Mouse (Mus musculus) forebrain, embryonic 13.5 days (tissue): ENCODE measurements at regions not wholly inside any gene's neighbourhood (a gene's known extent, or its start where the extent isn't known, plus 50 kb on each side); places are given as distances from the start of the nearest gene placed in this dataset.
"Not testable (repeated sequence)": the region's sequence is repeated elsewhere in the genome, so short reads cannot be mapped to it uniquely, and the experiment has no call there.

Experiments used
- ATAC-seq: fragments of 200-750 bp; cut with Nextera tagmentation; 2 replicates; pipeline ENCODE4 v1.8.0; 2017
- H3K27ac ChIP-seq: fragments of 300-500 bp; sonication (generic); 2 replicates; pipeline ENCODE4 v1.5.1; 2015; ENCODE audit warnings: inconsistent platforms, mild to moderate bottlenecking, moderate library complexity
- H3K27me3 ChIP-seq: fragments of 300-500 bp; sonication (generic); 2 replicates; pipeline ENCODE4 v1.6.1; 2015; ENCODE audit warnings: mild to moderate bottlenecking, inconsistent platforms
- H3K36me3 ChIP-seq: fragments of 300-500 bp; sonication (generic); 2 replicates; pipeline ENCODE4 v1.6.1; 2015; ENCODE audit warnings: mild to moderate bottlenecking, inconsistent platforms; ENCODE audit not compliant: poor library complexity, severe bottlenecking
- H3K4me1 ChIP-seq: fragments of 300-500 bp; sonication (generic); 2 replicates; pipeline ENCODE4 v1.6.1; 2015; ENCODE audit warnings: inconsistent platforms
- H3K4me2 ChIP-seq: fragments of 300-500 bp; sonication (generic); 2 replicates; pipeline ENCODE4 v1.6.1; 2015; ENCODE audit warnings: inconsistent platforms, mild to moderate bottlenecking, moderate library complexity
- H3K4me3 ChIP-seq: fragments of 300-500 bp; sonication (generic); 2 replicates; pipeline ENCODE4 v1.5.1; 2015; ENCODE audit warnings: mild to moderate bottlenecking, inconsistent platforms
- H3K9ac ChIP-seq: fragments of 300-500 bp; sonication (generic); 2 replicates; pipeline ENCODE4 v1.6.1; 2015; ENCODE audit warnings: mild to moderate bottlenecking, inconsistent platforms
- H3K9me3 ChIP-seq: fragments of 300-500 bp; sonication (generic); replicated peaks from 2 replicates; pipeline ENCODE4 v1.6.1; 2016; ENCODE audit warnings: inconsistent platforms
- WGBS: fragments of 180-500 bp; shearing (Covaris S2); methylation state at CpG from one replicate; pipeline ENCODE4 v1.1.7; 2015; 5-methylcytosine and 5-hydroxymethylcytosine counted together

DNA sequence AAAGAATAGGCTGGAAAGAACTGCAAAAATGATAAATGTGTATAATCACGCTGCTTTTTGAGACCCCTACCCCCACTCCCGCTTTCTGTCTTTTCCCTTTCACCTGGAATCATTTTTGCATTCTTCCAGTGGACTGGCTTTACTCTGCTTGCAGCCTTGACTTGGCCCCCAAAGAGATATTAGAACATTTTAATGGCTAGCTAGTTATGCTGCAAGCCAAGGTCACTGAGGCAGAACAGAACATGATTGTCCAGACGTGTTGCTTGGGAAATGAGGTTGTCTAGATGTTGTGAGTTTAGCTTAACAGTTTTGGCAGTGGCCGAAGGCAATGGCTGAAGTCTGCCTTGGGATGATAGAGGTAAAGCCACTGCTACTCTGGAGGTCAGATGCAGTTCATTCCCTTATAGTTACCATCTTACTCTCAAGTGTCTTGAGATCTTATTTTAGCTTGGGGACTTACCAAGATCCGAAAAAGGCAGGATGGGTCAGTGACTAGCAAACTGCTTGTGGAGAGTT, 87.9 kb upstream of the Tars start:
- WGBS = 83% methylated on average over 5 of the region's 5 CpGs
- H3K4me1 ChIP-seq = no peaks in the 10 kb centered on the region

DNA sequence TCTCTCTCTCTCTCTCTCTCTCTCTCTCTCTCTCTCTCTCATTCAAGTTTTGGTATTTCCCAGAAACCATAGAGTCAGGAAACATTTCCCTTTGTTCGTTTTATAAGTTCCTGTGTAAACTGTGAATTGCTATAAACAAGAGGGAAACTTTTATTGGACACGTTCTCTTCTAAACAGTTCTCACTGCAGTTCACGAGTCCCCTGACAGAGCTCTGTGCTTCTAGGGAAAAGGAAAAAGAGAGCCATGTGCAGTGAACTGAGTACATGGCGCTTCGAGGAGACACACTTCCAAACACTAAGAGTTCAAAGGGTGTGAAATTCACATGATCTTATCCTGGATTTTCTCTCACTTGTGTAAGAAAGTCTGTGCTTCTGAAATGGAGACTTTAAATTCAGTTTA, 84.5 kb upstream of the Tars start:
- H3K36me3 ChIP-seq = no peaks in the 10 kb centered on the region
- H3K27me3 ChIP-seq = no peaks in the 10 kb centered on the region
- WGBS = 75% methylated on average over 5 of the region's 5 CpGs
- no peak for ATAC-seq
- no peak overlapping the region for H3K9ac ChIP-seq
- no peaks in the 10 kb centered on the region for H3K9me3 ChIP-seq
- no peak overlapping the region for H3K4me3 ChIP-seq
- H3K4me1 ChIP-seq = no peaks in the 10 kb centered on the region
- no peak overlapping the region for H3K27ac ChIP-seq
- H3K4me2 ChIP-seq = no peak overlapping the region

More for the DNA sequence above, 87.9 kb upstream of the Tars start:
- Histone ChIP-seq H3K27me3 (no peaks in the 10 kb centered on the region), H3K9me3 (no peaks in the 10 kb centered on the region), H3K9ac (no peak overlapping the region), H3K36me3 (no peaks in the 10 kb centered on the region), H3K4me3 (no peak overlapping the region), H3K4me2 (no peak overlapping the region), H3K27ac (no peak overlapping the region)
- ATAC-seq = no peak

DNA sequence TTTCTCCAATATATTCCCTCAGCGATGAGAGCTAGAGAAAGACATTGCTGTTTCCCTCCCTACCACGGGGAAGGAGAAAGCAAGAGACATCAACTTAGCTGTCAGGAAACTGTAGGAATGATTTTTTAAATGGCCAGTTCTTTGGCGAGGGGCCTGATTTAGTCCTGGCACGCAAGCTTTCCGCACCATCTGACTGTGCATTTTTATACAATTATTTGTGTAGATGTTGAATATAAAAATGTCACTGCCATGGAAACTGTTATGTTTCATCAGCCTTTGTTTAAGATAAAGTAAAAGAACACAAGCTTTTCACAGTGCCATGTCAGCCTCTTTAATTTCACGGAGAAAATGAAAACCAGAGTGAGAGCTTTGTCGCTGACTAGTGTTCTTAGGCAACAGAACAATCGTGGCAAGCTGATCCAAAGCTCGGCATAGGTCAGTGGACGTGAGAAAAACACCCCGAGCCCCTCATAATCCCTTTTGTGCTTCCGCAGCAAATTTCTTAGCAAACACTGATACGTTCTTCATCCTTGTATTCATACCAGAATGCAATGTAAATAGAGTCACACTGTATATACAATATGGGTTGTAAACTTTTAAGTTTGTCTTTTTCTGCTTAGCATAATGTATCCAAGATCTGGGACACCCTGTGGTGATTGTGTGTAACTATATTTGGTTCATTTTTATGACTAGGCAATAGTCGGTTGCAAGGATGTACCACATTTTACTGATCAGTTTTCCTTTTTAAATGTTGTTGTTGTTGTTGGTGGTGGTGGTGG, 79.9 kb upstream of the Tars start:
- Histone ChIP-seq H3K9ac (no peak overlapping the region), H3K4me2 (no peak overlapping the region), H3K36me3 (no peaks in the 10 kb centered on the region), H3K4me3 (no peak overlapping the region), H3K27ac (no peak overlapping the region), H3K9me3 (no peaks in the 10 kb centered on the region), H3K4me1 (no peaks in the 10 kb centered on the region), H3K27me3 (no peaks in the 10 kb centered on the region)
- WGBS = 66% methylated on average over 14 of the region's 14 CpGs
- ATAC-seq = no peak

DNA sequence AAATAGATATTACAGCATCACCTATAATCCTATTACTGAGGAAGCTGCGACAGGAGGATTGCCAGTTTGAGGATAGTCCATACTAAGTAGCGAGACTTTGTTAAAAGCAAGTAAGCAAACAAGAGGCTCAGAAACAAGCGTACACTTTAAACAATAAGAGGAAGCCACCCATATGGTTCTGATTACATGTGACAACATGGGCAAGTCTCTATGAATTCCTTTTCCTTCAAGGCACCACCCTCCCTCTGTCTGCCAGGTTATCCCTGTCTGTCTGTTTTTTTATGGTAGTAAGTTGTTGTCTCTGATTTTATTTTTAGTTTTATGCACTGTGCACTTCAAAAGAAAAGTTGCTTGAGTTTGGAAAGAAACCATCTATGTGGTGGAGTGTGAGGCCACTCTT, 76.8 kb upstream of the Tars start:
- WGBS = 91% methylated on average over 3 of the region's 3 CpGs

DNA sequence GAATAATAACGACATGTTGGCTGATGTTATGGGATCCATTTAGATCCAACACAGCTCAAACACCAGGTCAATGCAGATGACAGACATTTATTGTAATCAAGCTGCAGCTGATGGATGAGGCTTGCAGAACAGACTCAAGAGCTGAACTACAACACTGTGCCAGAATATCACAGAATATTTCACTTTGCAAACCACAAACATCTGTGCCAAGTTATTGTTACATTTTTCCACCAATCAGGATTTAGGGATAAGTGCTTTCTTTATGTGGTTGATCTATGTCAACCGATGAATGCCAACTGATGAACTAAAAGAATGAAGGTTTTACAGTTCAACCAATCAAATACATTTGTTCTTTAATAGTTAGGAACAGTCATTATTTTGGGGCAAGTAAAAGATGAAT, 63.9 kb upstream of the Tars start:
- WGBS = 98% methylated on average over 2 of the region's 2 CpGs

More for the DNA sequence above, 76.8 kb upstream of the Tars start:
- no peaks in the 10 kb centered on the region for H3K36me3 ChIP-seq
- no peaks in the 10 kb centered on the region for H3K27me3 ChIP-seq
- H3K9me3 ChIP-seq = no peaks in the 10 kb centered on the region
- H3K4me3 ChIP-seq = no peak overlapping the region
- no peak for ATAC-seq
- no peak overlapping the region for H3K4me2 ChIP-seq
- H3K4me1 ChIP-seq = no peaks in the 10 kb centered on the region
- H3K27ac ChIP-seq = no peak overlapping the region
- no peak overlapping the region for H3K9ac ChIP-seq

DNA sequence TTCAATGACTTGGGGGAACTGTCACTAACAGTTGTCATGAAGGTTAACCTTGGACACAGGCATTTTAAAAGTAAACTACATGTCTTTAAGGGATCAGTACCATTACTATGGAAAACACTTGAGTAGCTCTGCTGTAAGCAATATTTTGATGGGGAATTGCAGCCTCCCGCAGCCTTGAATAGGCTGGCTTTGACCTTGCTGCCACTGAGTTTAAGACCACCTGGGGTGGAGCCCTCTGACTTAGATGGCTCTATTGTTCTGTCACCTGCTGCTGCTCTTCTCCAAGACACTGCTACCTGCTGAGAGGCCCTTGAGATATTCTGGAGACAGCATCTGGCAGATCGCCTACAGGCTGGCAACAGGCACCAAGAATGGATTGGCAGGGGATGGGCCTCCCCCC, 62.1 kb upstream of the Tars start:
- H3K9me3 ChIP-seq, ATAC-seq, H3K27me3 ChIP-seq, H3K4me2 ChIP-seq, H3K36me3 ChIP-seq, H3K4me3 ChIP-seq, H3K27ac ChIP-seq, H3K4me1 ChIP-seq, H3K9ac ChIP-seq: not testable (repeated sequence)
- 31% methylated on average over 2 of the region's 2 CpGs for WGBS

More for the DNA sequence above, 63.9 kb upstream of the Tars start:
- Histone ChIP-seq H3K36me3 (no peaks in the 10 kb centered on the region), H3K4me2 (no peak overlapping the region), H3K9me3 (no peaks in the 10 kb centered on the region), H3K27me3 (no peaks in the 10 kb centered on the region), H3K4me1 (no peaks in the 10 kb centered on the region; the same call in 1 of the 2 replicates), H3K9ac (no peak overlapping the region), H3K27ac (no peak overlapping the region), H3K4me3 (no peak overlapping the region)
- ATAC-seq = no peak

DNA sequence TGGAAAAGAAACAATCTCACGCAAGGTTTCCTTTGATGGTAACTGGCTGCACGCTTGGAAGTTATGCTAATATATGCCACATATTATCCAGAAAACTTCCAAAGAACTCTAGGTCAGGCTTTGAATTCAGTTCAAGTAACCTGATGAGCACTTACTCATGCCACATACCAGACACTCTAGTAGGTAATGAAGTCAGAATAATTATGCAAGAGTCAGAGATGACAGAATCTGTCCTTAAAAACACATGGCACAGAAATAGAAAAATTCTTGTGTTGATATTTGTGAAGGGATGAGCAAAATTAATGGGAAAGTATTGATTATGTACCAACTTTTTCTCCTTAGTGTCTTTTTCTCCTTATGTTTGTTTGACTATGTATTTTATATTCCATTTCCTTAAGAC, 59.8 kb upstream of the Tars start:
- no peaks in the 10 kb centered on the region for H3K36me3 ChIP-seq
- H3K4me2 ChIP-seq = no peak overlapping the region
- no peak overlapping the region for H3K27ac ChIP-seq
- H3K4me3 ChIP-seq = no peak overlapping the region
- ATAC-seq = no peak
- WGBS = 85% methylated on average over 2 of the region's 2 CpGs
- H3K27me3 ChIP-seq = no peaks in the 10 kb centered on the region
- no peaks in the 10 kb centered on the region; the same call in 1 of the 2 replicates for H3K4me1 ChIP-seq
- no peaks in the 10 kb centered on the region for H3K9me3 ChIP-seq
- no peak overlapping the region for H3K9ac ChIP-seq

DNA sequence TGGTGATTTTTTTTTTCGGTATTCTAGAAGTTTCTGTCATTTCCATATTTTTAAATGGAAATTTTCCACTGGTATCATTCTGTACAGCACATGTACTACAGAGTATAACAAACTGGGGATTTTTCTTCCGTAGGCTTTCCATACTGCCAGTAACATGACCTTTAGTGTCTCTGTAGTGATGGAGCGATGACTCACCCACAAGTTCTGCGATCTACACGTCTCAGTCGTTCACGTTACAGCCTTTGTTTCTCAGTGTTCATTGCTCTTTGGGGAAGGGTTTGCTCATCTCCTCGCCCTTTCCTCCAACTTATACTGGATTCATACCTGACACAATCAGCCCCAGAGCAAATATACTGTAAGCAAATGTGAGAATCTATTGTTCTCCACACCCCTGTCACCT, 57.8 kb upstream of the Tars start:
- no peak overlapping the region for H3K4me2 ChIP-seq
- no peak overlapping the region for H3K4me3 ChIP-seq
- no peaks in the 10 kb centered on the region for H3K36me3 ChIP-seq
- 88% methylated on average over 8 of the region's 8 CpGs for WGBS
- H3K27me3 ChIP-seq = no peaks in the 10 kb centered on the region
- ATAC-seq = no peak
- no peak overlapping the region for H3K9ac ChIP-seq
- H3K27ac ChIP-seq = no peak overlapping the region
- no peaks in the 10 kb centered on the region; the same call in 1 of the 2 replicates for H3K4me1 ChIP-seq
- H3K9me3 ChIP-seq = no peaks in the 10 kb centered on the region

DNA sequence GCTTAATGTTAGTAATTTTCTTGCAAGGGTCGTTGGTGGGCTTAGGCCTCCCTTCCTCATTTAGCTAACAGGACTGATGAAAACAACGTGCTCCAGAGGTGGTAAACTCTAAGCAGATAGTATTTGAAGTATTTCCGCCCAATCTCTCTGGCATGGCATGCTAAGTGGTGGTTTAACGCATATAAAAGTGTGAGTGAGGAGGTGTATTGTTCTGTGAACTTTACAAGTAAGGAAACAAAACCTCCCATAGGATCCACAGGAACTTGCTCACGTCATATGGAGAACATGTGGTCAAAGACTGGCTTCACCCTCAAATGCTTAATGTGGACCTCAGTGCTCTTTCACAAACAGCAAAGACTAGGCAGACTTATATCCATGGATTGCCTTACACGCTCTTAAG, 56.5 kb upstream of the Tars start:
- Histone ChIP-seq H3K27me3 (no peaks in the 10 kb centered on the region), H3K4me2 (no peak overlapping the region), H3K27ac (no peak overlapping the region), H3K9me3 (no peaks in the 10 kb centered on the region), H3K9ac (no peak overlapping the region), H3K4me3 (no peak overlapping the region), H3K36me3 (no peaks in the 10 kb centered on the region), H3K4me1 (no peaks in the 10 kb centered on the region)
- ATAC-seq = no peak
- 79% methylated on average over 6 of the region's 6 CpGs for WGBS

DNA sequence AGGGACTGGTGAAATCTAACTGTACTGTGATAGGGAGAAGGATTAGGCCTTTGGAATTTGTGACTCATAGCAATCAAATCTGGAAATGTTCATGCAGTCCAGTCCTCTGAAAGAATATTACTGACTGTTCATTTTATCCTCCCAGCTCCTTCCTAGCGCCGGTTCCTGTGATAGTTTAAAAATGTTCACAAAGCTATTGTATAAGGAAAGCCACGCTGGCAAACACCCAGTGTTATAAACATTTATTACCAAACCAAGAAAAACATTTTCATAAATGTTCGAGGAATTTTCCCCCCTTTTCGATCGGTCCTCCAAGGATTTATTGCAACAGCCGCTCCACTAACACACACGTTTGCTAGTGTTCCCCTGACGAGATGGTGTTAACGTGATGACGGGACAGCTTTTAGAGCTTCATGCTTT, 55.9 kb upstream of the Tars start:
- 96% methylated on average over 11 of the region's 11 CpGs for WGBS
- Histone ChIP-seq H3K27me3 (no peaks in the 10 kb centered on the region), H3K4me1 (no peaks in the 10 kb centered on the region), H3K36me3 (no peaks in the 10 kb centered on the region), H3K9ac (no peak overlapping the region), H3K4me2 (no peak overlapping the region), H3K27ac (no peak overlapping the region), H3K9me3 (no peaks in the 10 kb centered on the region), H3K4me3 (no peak overlapping the region)
- ATAC-seq = no peak

DNA sequence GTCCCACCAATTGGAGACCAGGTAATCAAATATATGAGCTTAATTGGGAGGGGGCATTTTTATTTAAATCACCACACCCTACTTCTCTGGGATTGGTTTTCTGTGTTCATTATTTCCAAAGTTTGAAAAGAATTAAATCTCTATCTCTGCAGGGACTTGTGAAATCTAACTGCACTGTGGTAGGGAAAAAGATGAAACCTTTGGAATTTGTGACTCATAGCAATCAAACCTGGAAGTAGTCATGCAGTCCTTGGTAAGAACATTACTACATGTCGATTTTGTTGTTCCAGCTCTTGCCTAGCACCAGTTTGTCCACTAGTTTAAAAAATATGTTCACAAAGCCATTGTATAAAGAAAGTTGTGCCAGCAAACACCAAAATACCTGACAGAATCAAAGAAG, 54.5 kb upstream of the Tars start:
- Histone ChIP-seq H3K4me1 (no peaks in the 10 kb centered on the region), H3K4me2 (no peak overlapping the region), H3K27me3 (no peaks in the 10 kb centered on the region), H3K9me3 (no peaks in the 10 kb centered on the region), H3K27ac (no peak overlapping the region), H3K36me3 (no peaks in the 10 kb centered on the region), H3K9ac (no peak overlapping the region), H3K4me3 (no peak overlapping the region)
- WGBS = 86% methylated on average over 1 of the region's 1 CpGs
- ATAC-seq = no peak

DNA sequence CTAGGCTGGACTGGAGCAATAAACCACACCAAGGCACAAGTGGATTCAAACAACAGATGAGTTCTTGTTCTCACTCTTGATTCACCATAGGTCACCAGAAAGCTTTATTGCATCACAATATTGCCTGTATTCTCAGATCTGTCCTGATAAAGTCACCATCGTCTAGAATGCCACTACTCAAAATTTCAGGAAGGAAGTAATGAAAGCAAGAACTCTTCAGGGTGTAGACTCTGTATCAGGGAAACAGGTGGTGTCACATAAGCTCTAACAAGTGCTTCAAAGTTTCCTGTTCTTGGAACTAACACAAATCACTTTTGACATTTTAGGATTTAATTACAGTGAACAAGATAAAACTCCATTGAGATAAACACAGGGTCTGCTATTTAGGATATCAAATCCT, 52.2 kb upstream of the Tars start:
- no peaks in the 10 kb centered on the region for H3K4me1 ChIP-seq
- no peaks in the 10 kb centered on the region for H3K27me3 ChIP-seq
- ATAC-seq = no peak
- no peak overlapping the region for H3K9ac ChIP-seq
- H3K4me3 ChIP-seq = no peak overlapping the region
- no peak overlapping the region for H3K27ac ChIP-seq
- no peaks in the 10 kb centered on the region for H3K9me3 ChIP-seq
- no peak overlapping the region for H3K4me2 ChIP-seq
- H3K36me3 ChIP-seq = no peaks in the 10 kb centered on the region
- WGBS = 92% methylated on average over 1 of the region's 1 CpGs
